Mouse (Mus musculus): ENCODE measurements at regions not wholly inside any gene's neighbourhood (a gene's known extent, or its start where the extent isn't known, plus 50 kb on each side); places are given as distances from the start of the nearest gene placed in this dataset.

GRCm38 (mm10) chr13:52726525-52726924 lies 143.6 kb downstream of the Syk start:
- DNase-seq (ENCODE audit: low spot score) (no peak), ATAC-seq (ENCODE audit: insufficient number of reproducible peaks, low FRiP score, low TSS enrichment, low read depth) (no peak)
- Histone ChIP-seq H3K4me1 (ENCODE audit: control insufficient read depth, insufficient read depth, low read length) (no peaks in the 10 kb centered on the region), H3K36me3 (ENCODE audit: control insufficient read depth, insufficient read depth, low read length) (no peaks in the 10 kb centered on the region), H3K9ac (ENCODE audit: low read length) (no peak overlapping the region), H3K4me3 (ENCODE audit: low read depth, low read length) (no peak overlapping the region), H3K27me3 (ENCODE audit: control insufficient read depth, insufficient read depth, low read length) (no peaks in the 10 kb centered on the region), H3K4me2 (ENCODE audit: low read depth, severe bottlenecking) (no peak overlapping the region), H3K27ac (replicated peaks; ENCODE audit: low read depth, low read length) (no peak overlapping the region), H3K9me3 (ENCODE audit: control insufficient read depth, low read length) (no peaks in the 10 kb centered on the region)
- 68% methylated on average over 3 of the region's 3 CpGs for WGBS

- no peaks in the 10 kb centered on the region for H3K36me3 ChIP-seq (ENCODE audit: control insufficient read depth, insufficient read depth, low read length)
- H3K27ac ChIP-seq (replicated peaks; ENCODE audit: low read depth, low read length), result no peak overlapping the region
- 87% methylated on average over 6 of the region's 6 CpGs for WGBS
- no peak overlapping the region for H3K9ac ChIP-seq (ENCODE audit: low read length)
- H3K9me3 ChIP-seq (ENCODE audit: control insufficient read depth, low read length), result no peaks in the 10 kb centered on the region
- H3K27me3 ChIP-seq (ENCODE audit: control insufficient read depth, insufficient read depth, low read length), result no peaks in the 10 kb centered on the region
- ATAC-seq (ENCODE audit: insufficient number of reproducible peaks, low FRiP score, low TSS enrichment, low read depth) (no peak), DNase-seq (ENCODE audit: low spot score) (no peak)
- H3K4me3 ChIP-seq (ENCODE audit: low read depth, low read length), result no peak overlapping the region
- no peaks in the 10 kb centered on the region for H3K4me1 ChIP-seq (ENCODE audit: control insufficient read depth, insufficient read depth, low read length)
- H3K4me2 ChIP-seq (ENCODE audit: low read depth, severe bottlenecking), result no peak overlapping the region
Measured at GRCm38 (mm10) chr13:52735453-52735933, 152.5 kb downstream of the Syk start.

GRCm38 (mm10) chr13:52735934-52736523 lies 153.1 kb downstream of the Syk start:
- H3K4me2 ChIP-seq (ENCODE audit: low read depth, severe bottlenecking), result no peak overlapping the region
- no peaks in the 10 kb centered on the region for H3K27me3 ChIP-seq (ENCODE audit: control insufficient read depth, insufficient read depth, low read length)
- no peaks in the 10 kb centered on the region for H3K9me3 ChIP-seq (ENCODE audit: control insufficient read depth, low read length)
- no peak for ATAC-seq (ENCODE audit: insufficient number of reproducible peaks, low FRiP score, low TSS enrichment, low read depth)
- H3K36me3 ChIP-seq (ENCODE audit: control insufficient read depth, insufficient read depth, low read length), result no peaks in the 10 kb centered on the region
- no peak for DNase-seq (ENCODE audit: low spot score)
- no peak overlapping the region for H3K9ac ChIP-seq (ENCODE audit: low read length)
- 78% methylated on average over 19 of the region's 19 CpGs for WGBS
- no peak overlapping the region for H3K27ac ChIP-seq (replicated peaks; ENCODE audit: low read depth, low read length)
- H3K4me3 ChIP-seq (ENCODE audit: low read depth, low read length), result no peak overlapping the region
- H3K4me1 ChIP-seq (ENCODE audit: control insufficient read depth, insufficient read depth, low read length), result no peaks in the 10 kb centered on the region

GRCm38 (mm10) chr13:52738095-52738660 lies 155.2 kb downstream of the Syk start:
- no peak overlapping the region for H3K9ac ChIP-seq (ENCODE audit: low read length)
- H3K4me3 ChIP-seq (ENCODE audit: low read depth, low read length), result no peak overlapping the region
- no peaks in the 10 kb centered on the region for H3K9me3 ChIP-seq (ENCODE audit: control insufficient read depth, low read length)
- no peak for DNase-seq (ENCODE audit: low spot score)
- ATAC-seq (ENCODE audit: insufficient number of reproducible peaks, low FRiP score, low TSS enrichment, low read depth), result no peak
- H3K27me3 ChIP-seq (ENCODE audit: control insufficient read depth, insufficient read depth, low read length), result no peaks in the 10 kb centered on the region
- H3K4me2 ChIP-seq (ENCODE audit: low read depth, severe bottlenecking), result no peak overlapping the region
- H3K4me1 ChIP-seq (ENCODE audit: control insufficient read depth, insufficient read depth, low read length), result no peaks in the 10 kb centered on the region
- H3K27ac ChIP-seq (replicated peaks; ENCODE audit: low read depth, low read length), result no peak overlapping the region
- 75% methylated on average over 9 of the region's 9 CpGs for WGBS
- no peaks in the 10 kb centered on the region for H3K36me3 ChIP-seq (ENCODE audit: control insufficient read depth, insufficient read depth, low read length)

- no peak overlapping the region for H3K27ac ChIP-seq (replicated peaks; ENCODE audit: low read depth, low read length)
- H3K4me1 ChIP-seq (ENCODE audit: control insufficient read depth, insufficient read depth, low read length), result no peaks in the 10 kb centered on the region
- no peak overlapping the region for H3K9ac ChIP-seq (ENCODE audit: low read length)
- no peak overlapping the region for H3K4me2 ChIP-seq (ENCODE audit: low read depth, severe bottlenecking)
- WGBS, result 81% methylated on average over 4 of the region's 4 CpGs
- H3K4me3 ChIP-seq (ENCODE audit: low read depth, low read length), result no peak overlapping the region
- no peak for DNase-seq (ENCODE audit: low spot score)
- H3K9me3 ChIP-seq (ENCODE audit: control insufficient read depth, low read length), result no peaks in the 10 kb centered on the region
- no peaks in the 10 kb centered on the region for H3K36me3 ChIP-seq (ENCODE audit: control insufficient read depth, insufficient read depth, low read length)
- H3K27me3 ChIP-seq (ENCODE audit: control insufficient read depth, insufficient read depth, low read length), result no peaks in the 10 kb centered on the region
- ATAC-seq (ENCODE audit: insufficient number of reproducible peaks, low FRiP score, low TSS enrichment, low read depth), result no peak
Measured at GRCm38 (mm10) chr13:52741371-52741770, 158.4 kb downstream of the Syk start.

GRCm38 (mm10) chr13:52756005-52756404 lies 173.0 kb downstream of the Syk start:
- 75% methylated on average over 10 of the region's 10 CpGs for WGBS
- Histone ChIP-seq H3K9me3 (ENCODE audit: control insufficient read depth, low read length) (no peaks in the 10 kb centered on the region), H3K9ac (ENCODE audit: low read length) (no peak overlapping the region), H3K4me2 (ENCODE audit: low read depth, severe bottlenecking) (no peak overlapping the region), H3K36me3 (ENCODE audit: control insufficient read depth, insufficient read depth, low read length) (no peaks in the 10 kb centered on the region), H3K4me3 (ENCODE audit: low read depth, low read length) (no peak overlapping the region), H3K27me3 (ENCODE audit: control insufficient read depth, insufficient read depth, low read length) (no peaks in the 10 kb centered on the region), H3K4me1 (ENCODE audit: control insufficient read depth, insufficient read depth, low read length) (no peaks in the 10 kb centered on the region), H3K27ac (replicated peaks; ENCODE audit: low read depth, low read length) (no peak overlapping the region)
- DNase-seq (ENCODE audit: low spot score) (no peak), ATAC-seq (ENCODE audit: insufficient number of reproducible peaks, low FRiP score, low TSS enrichment, low read depth) (no peak)

- Histone ChIP-seq H3K4me3 (ENCODE audit: low read depth, low read length) (no peak overlapping the region), H3K27ac (replicated peaks; ENCODE audit: low read depth, low read length) (no peak overlapping the region), H3K36me3 (ENCODE audit: control insufficient read depth, insufficient read depth, low read length) (no peaks in the 10 kb centered on the region), H3K9me3 (ENCODE audit: control insufficient read depth, low read length) (no peaks in the 10 kb centered on the region), H3K9ac (ENCODE audit: low read length) (no peak overlapping the region), H3K27me3 (ENCODE audit: control insufficient read depth, insufficient read depth, low read length) (no peaks in the 10 kb centered on the region), H3K4me1 (ENCODE audit: control insufficient read depth, insufficient read depth, low read length) (peaks cover 2% of the 10 kb centered on the region), H3K4me2 (ENCODE audit: low read depth, severe bottlenecking) (no peak overlapping the region)
- WGBS, result 13% methylated on average over 13 of the region's 13 CpGs
- ATAC-seq (ENCODE audit: insufficient number of reproducible peaks, low FRiP score, low TSS enrichment, low read depth) (no peak), DNase-seq (ENCODE audit: low spot score) (peak; percentile 52)
Measured at GRCm38 (mm10) chr13:52765508-52766181, 163.8 kb downstream of the Auh start.

GRCm38 (mm10) chr13:52766236-52766635 lies 163.2 kb downstream of the Auh start:
- WGBS, result 74% methylated on average over 2 of the region's 2 CpGs
- no peaks in the 10 kb centered on the region for H3K9me3 ChIP-seq (ENCODE audit: control insufficient read depth, low read length)
- peaks cover 2% of the 10 kb centered on the region for H3K4me1 ChIP-seq (ENCODE audit: control insufficient read depth, insufficient read depth, low read length)
- no peak for ATAC-seq (ENCODE audit: insufficient number of reproducible peaks, low FRiP score, low TSS enrichment, low read depth)
- no peak overlapping the region for H3K4me2 ChIP-seq (ENCODE audit: low read depth, severe bottlenecking)
- no peaks in the 10 kb centered on the region for H3K27me3 ChIP-seq (ENCODE audit: control insufficient read depth, insufficient read depth, low read length)
- H3K36me3 ChIP-seq (ENCODE audit: control insufficient read depth, insufficient read depth, low read length), result no peaks in the 10 kb centered on the region
- H3K4me3 ChIP-seq (ENCODE audit: low read depth, low read length), result no peak overlapping the region
- no peak for DNase-seq (ENCODE audit: low spot score)
- no peak overlapping the region; the same call in 1 of the 2 replicates for H3K27ac ChIP-seq (replicated peaks; ENCODE audit: low read depth, low read length)
- H3K9ac ChIP-seq (ENCODE audit: low read length), result no peak overlapping the region

All from limb, embryonic 11.5 days (tissue).